In the genomic region with DNA sequence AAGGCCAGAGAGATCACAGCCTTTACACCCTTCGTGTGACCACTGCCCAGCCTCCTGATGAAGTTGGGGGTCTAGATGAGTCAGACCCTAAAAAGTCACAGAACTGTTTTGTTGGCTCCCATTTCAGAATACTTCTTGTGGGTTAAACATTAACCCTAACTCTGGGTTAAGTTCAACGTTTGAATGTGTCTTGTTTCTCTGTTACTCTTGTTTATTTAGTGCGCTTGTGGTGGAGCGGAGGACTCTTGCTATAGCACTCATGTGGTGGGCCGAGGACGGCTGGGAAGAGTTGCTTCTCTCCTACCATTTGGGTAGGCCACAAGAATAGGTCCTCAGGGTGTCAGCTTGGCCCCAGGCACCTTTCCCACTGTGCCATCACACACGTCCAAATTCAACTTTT, we compare ENCODE assay signal across 11 mouse cellular contexts. TPM values are rescaled to one million over a fixed set of nuclear protein-coding genes. Genes with fewer than 3 reads are reported as not detected.
DNase-seq lines count a peak whose midpoint lies in the region; ATAC-seq lines count a peak whose summit lies in the region.
"Had no signal": no experiment of that assay in that cellular context is flagged by ENCODE, and none has a peak within 500 bp of the region (broad histone marks: within the 10 kb centered on the region; RNA-seq: fewer than 3 reads in every experiment).

No protein-coding gene starts in this region.

- H3K4me1 ChIP-seq in kidney, embryonic 16.5 days (ENCODE audit: insufficient read depth, low read length), result peaks cover 64% of the 10 kb centered on the region
- H3K4me1 ChIP-seq in brown adipose tissue, adult 24 weeks (ENCODE audit: control insufficient read depth, insufficient read depth, insufficient read length, low read length), result peaks cover 31% of the 10 kb centered on the region
- peaks cover 50% of the 10 kb centered on the region for H3K4me1 ChIP-seq in hindbrain, embryonic 12.5 days
- H3K4me1 ChIP-seq in liver, embryonic 15.5 days (replicated peaks), result peaks cover 46% of the 10 kb centered on the region

- H3K4me3 ChIP-seq in kidney, embryonic 16.5 days (ENCODE audit: low read length), result no peak overlapping the region
- no peak overlapping the region for H3K4me3 ChIP-seq in brown adipose tissue, adult 24 weeks (ENCODE audit: insufficient read depth, low read depth, low read length)
- no peak overlapping the region for H3K4me3 ChIP-seq in hindbrain, embryonic 12.5 days
- no peak overlapping the region for H3K4me3 ChIP-seq in liver, embryonic 15.5 days (replicated peaks)
- H3K4me3 ChIP-seq: erythroblast, embryonic 14.5 days had no signal

- ATAC-seq in kidney, embryonic 16.5 days (ENCODE audit: low FRiP score, low TSS enrichment), result no peak
- ATAC-seq in hindbrain, embryonic 12.5 days (ENCODE audit: low FRiP score), result no peak
- ATAC-seq in liver, embryonic 15.5 days (ENCODE audit: insufficient read depth), result no peak
- ATAC-seq: Patski had no signal

- H3K9ac ChIP-seq in kidney, embryonic 16.5 days (replicated peaks; ENCODE audit: low read length), result no peak overlapping the region
- H3K9ac ChIP-seq in hindbrain, embryonic 12.5 days, result no peak overlapping the region
- H3K9ac ChIP-seq in liver, embryonic 15.5 days, result no peak overlapping the region

- WGBS in kidney, embryonic 16.5 days, result 73% methylated on average over 7 of the region's 7 CpGs
- WGBS in hindbrain, embryonic 12.5 days, result 83% methylated on average over 7 of the region's 7 CpGs
- WGBS in liver, embryonic 15.5 days (ENCODE audit: insufficient replicate concordance), result 59% methylated on average over 7 of the region's 7 CpGs

- DNase-seq in kidney, adult 8-10 months, result no peak
- DNase-seq in adrenal gland, postnatal 25 days, result no peak
- no peak for DNase-seq in urinary bladder, postnatal 4 days (ENCODE audit: low spot score in 2 of 2)
- DNase-seq: right cerebral cortex, postnatal 14 days had no signal

- H3K9me3 ChIP-seq in kidney, embryonic 16.5 days (ENCODE audit: low read length), result no peaks in the 10 kb centered on the region
- no peaks in the 10 kb centered on the region for H3K9me3 ChIP-seq in hindbrain, embryonic 12.5 days (replicated peaks)
- no peaks in the 10 kb centered on the region for H3K9me3 ChIP-seq in liver, embryonic 15.5 days (replicated peaks)

- no peaks in the 10 kb centered on the region for H3K27me3 ChIP-seq in kidney, embryonic 16.5 days (ENCODE audit: insufficient read depth, low read length)
- H3K27me3 ChIP-seq in hindbrain, embryonic 12.5 days, result no peaks in the 10 kb centered on the region
- peaks cover 34% of the 10 kb centered on the region for H3K27me3 ChIP-seq in liver, embryonic 15.5 days
- H3K27me3 ChIP-seq: Patski had no signal

- peak overlapping the region; percentile 54 for H3K27ac ChIP-seq in kidney, embryonic 16.5 days (ENCODE audit: low read length)
- peak overlapping the region; percentile 99 for H3K27ac ChIP-seq in brown adipose tissue, adult 24 weeks (replicated peaks; ENCODE audit: low read depth, low read length)
- H3K27ac ChIP-seq in hindbrain, embryonic 12.5 days, result 0 out of 2 replicates have a peak overlapping the region, but pooled peaks have one; percentile 60
- H3K27ac ChIP-seq in liver, embryonic 15.5 days (replicated peaks), result peak overlapping the region; percentile 53

- H3K36me3 ChIP-seq in kidney, embryonic 16.5 days (ENCODE audit: insufficient read depth, low read length), result no peaks in the 10 kb centered on the region
- no peaks in the 10 kb centered on the region for H3K36me3 ChIP-seq in hindbrain, embryonic 12.5 days
- no peaks in the 10 kb centered on the region for H3K36me3 ChIP-seq in liver, embryonic 15.5 days (replicated peaks)

- no peak overlapping the region for H3K4me2 ChIP-seq in kidney, embryonic 16.5 days (replicated peaks; ENCODE audit: low read depth, low read length)
- H3K4me2 ChIP-seq in hindbrain, embryonic 12.5 days (replicated peaks), result no peak overlapping the region
- H3K4me2 ChIP-seq in liver, embryonic 15.5 days, result no peak overlapping the region

RNA-seq across cellular contexts. Expression of a gene that starts 7.5 kb away (rescaled TPM):
- 139 and 151 TPM in 2 replicates for polyA plus RNA-seq in kidney, embryonic 16.5 days (2015; fragmentation: Nextera tagmentation; extraction: Ambion mirVana)
- polyA plus RNA-seq in brown adipose tissue, adult 24 weeks (2012; ENCODE audit: insufficient read depth, insufficient read length, missing spikeins), result 48.0 and 59.8 TPM in 2 replicates
- polyA plus RNA-seq in hindbrain, embryonic 12.5 days (2016; fragmentation: Nextera tagmentation; extraction: Ambion mirVana), result 157 and 159 TPM in 2 replicates
- polyA plus RNA-seq in liver, embryonic 15.5 days (2015; fragmentation: Nextera tagmentation; extraction: Ambion mirVana), result 20.5 and 20.9 TPM in 2 replicates
- 73.3 and 81.1 TPM in 2 replicates for total RNA-seq in adrenal gland, postnatal 25 days (2021)

RNA-seq across cellular contexts. Expression of a gene that starts 25.4 kb away (rescaled TPM):
- polyA plus RNA-seq in kidney, embryonic 16.5 days (2015; fragmentation: Nextera tagmentation; extraction: Ambion mirVana), result 19.6 and 22.1 TPM in 2 replicates
- polyA plus RNA-seq in brown adipose tissue, adult 24 weeks (2012; ENCODE audit: insufficient read depth, insufficient read length, missing spikeins), result 6.3 and 8.7 TPM in 2 replicates
- 5.0 and 5.3 TPM in 2 replicates for polyA plus RNA-seq in hindbrain, embryonic 12.5 days (2016; fragmentation: Nextera tagmentation; extraction: Ambion mirVana)
- 1.0 and 1.1 TPM in 2 replicates for polyA plus RNA-seq in liver, embryonic 15.5 days (2015; fragmentation: Nextera tagmentation; extraction: Ambion mirVana)
- 4.2 and 4.3 TPM in 2 replicates for total RNA-seq in adrenal gland, postnatal 25 days (2021)
- total RNA-seq: hematopoietic stem cell, adult 5-6 weeks had no signal
- polyA plus RNA-seq: erythroblast, embryonic 14.5 days had no signal

RNA-seq across cellular contexts. Expression of a gene that starts 41.8 kb away (rescaled TPM):
- 27.6 and 28.0 TPM in 2 replicates for polyA plus RNA-seq in kidney, embryonic 16.5 days (2015; fragmentation: Nextera tagmentation; extraction: Ambion mirVana)
- 42.0 and 42.5 TPM in 2 replicates for polyA plus RNA-seq in brown adipose tissue, adult 24 weeks (2012; ENCODE audit: insufficient read depth, insufficient read length, missing spikeins)
- 34.9 and 40.5 TPM in 2 replicates for polyA plus RNA-seq in hindbrain, embryonic 12.5 days (2016; fragmentation: Nextera tagmentation; extraction: Ambion mirVana)
- polyA plus RNA-seq in liver, embryonic 15.5 days (2015; fragmentation: Nextera tagmentation; extraction: Ambion mirVana), result 12.1 and 12.4 TPM in 2 replicates
- 34.2 and 37.9 TPM in 2 replicates for total RNA-seq in adrenal gland, postnatal 25 days (2021)

RNA-seq across cellular contexts. Expression of a gene that starts 59.3 kb away (rescaled TPM):
- polyA plus RNA-seq in kidney, embryonic 16.5 days (2015; fragmentation: Nextera tagmentation; extraction: Ambion mirVana), result 158 and 159 TPM in 2 replicates
- 54.9 and 59.2 TPM in 2 replicates for polyA plus RNA-seq in brown adipose tissue, adult 24 weeks (2012; ENCODE audit: insufficient read depth, insufficient read length, missing spikeins)
- 153 and 157 TPM in 2 replicates for polyA plus RNA-seq in hindbrain, embryonic 12.5 days (2016; fragmentation: Nextera tagmentation; extraction: Ambion mirVana)
- polyA plus RNA-seq in liver, embryonic 15.5 days (2015; fragmentation: Nextera tagmentation; extraction: Ambion mirVana), result 45.2 and 49.8 TPM in 2 replicates
- total RNA-seq in adrenal gland, postnatal 25 days (2021), result 149 and 153 TPM in 2 replicates
